Mouse (Mus musculus) heart, adult 11 months (tissue): Measurements from ENCODE around the gene Syce2.

Source experiments
- DNase-seq: peaks from one replicate; pipeline ENCODE4 v3.0.0; 2022

The Syce2 gene

GRCm38 (mm10) chr8:84845355-84846093 is 26.4 kb upstream of the Syce2 start:
- peak; percentile 92 for DNase-seq

- peak; percentile 94 for DNase-seq
Measured at GRCm38 (mm10) chr8:84846094-84846721, 25.7 kb upstream of the Syce2 start.

GRCm38 (mm10) chr8:84846722-84847572 is 25.0 kb upstream of the Syce2 start, which contains the start of gene Calr:
Gene Calr (minus strand): TSS chr8:84846934.
- peak; percentile 100 for DNase-seq

- DNase-seq = no peak
Measured at GRCm38 (mm10) chr8:84847684-84848435, 24.1 kb upstream of the Syce2 start.

GRCm38 (mm10) chr8:84856434-84856833 is 15.5 kb upstream of the Syce2 start:
- DNase-seq = peak; percentile 51

- peak; percentile 99 for DNase-seq
Measured at GRCm38 (mm10) chr8:84856864-84857441, 15.0 kb upstream of the Syce2 start, which contains the start of gene Farsa. Gene Farsa (plus strand): TSS chr8:84856989.

GRCm38 (mm10) chr8:84872309-84872965 is 526 bp downstream of the Syce2 start:
- DNase-seq = peak; percentile 92

- no peak for DNase-seq
Measured at GRCm38 (mm10) chr8:84873016-84873415, 1.1 kb downstream of the Syce2 start.

- DNase-seq = no peak
Measured at GRCm38 (mm10) chr8:84874339-84874738, 2.4 kb downstream of the Syce2 start.

- DNase-seq = no peak
Measured at GRCm38 (mm10) chr8:84877297-84878035, 5.6 kb downstream of the Syce2 start.

- no peak for DNase-seq
Measured at GRCm38 (mm10) chr8:84878915-84879314, 7.0 kb downstream of the Syce2 start.

- no peak for DNase-seq
Measured at GRCm38 (mm10) chr8:84884728-84885127, 12.8 kb downstream of the Syce2 start.

- no peak for DNase-seq
Measured at GRCm38 (mm10) chr8:84888280-84888679, 16.4 kb downstream of the Syce2 start.

- DNase-seq = no peak
Measured at GRCm38 (mm10) chr8:84889141-84889540, 17.2 kb downstream of the Syce2 start.

GRCm38 (mm10) chr8:84892993-84893708 is 21.2 kb downstream of the Syce2 start:
- peak; percentile 92 for DNase-seq

- peak; percentile 100 for DNase-seq
Measured at GRCm38 (mm10) chr8:84893709-84894134, 21.8 kb downstream of the Syce2 start, which contains the start of gene Gcdh. Gene Gcdh (minus strand): TSS chr8:84893921.

- DNase-seq = no peak
Measured at GRCm38 (mm10) chr8:84895963-84896362, 24.1 kb downstream of the Syce2 start.

GRCm38 (mm10) chr8:84901071-84901470 is 29.2 kb downstream of the Syce2 start:
- DNase-seq = no peak

- no peak for DNase-seq
Measured at GRCm38 (mm10) chr8:84901752-84902151, 29.8 kb downstream of the Syce2 start, which contains the start of gene Klf1. Gene Klf1 (plus strand): TSS chr8:84901928.

GRCm38 (mm10) chr8:84902367-84902919 is 30.5 kb downstream of the Syce2 start:
- DNase-seq = no peak
